Mouse (Mus musculus) liver, adult 2 months (tissue): ENCODE measurements around the gene Defb39. TPM values are rescaled to one million over a fixed set of nuclear protein-coding genes. Genes with fewer than 3 reads are reported as not detected.

Source experiments
- DNase-seq: peaks from one replicate; pipeline ENCODE4 v3.0.0-alpha.2; 2011; ENCODE audit warnings: low read depth, low spot score; ENCODE audit errors: extremely low read depth
- H3K27ac ChIP-seq: fragments of 200-500 bp; replicated peaks from 2 replicates; pipeline ENCODE4 v1.5.1; 2012; ENCODE audit warnings: low read depth, mild to moderate bottlenecking, control low read depth, inconsistent platforms, low read length; ENCODE audit not compliant: insufficient read depth
- H3K27me3 ChIP-seq: fragments of 200-500 bp; 2 replicates; pipeline ENCODE4 v1.6.1; 2012; ENCODE audit warnings: mild to moderate bottlenecking, moderate library complexity, low read length, inconsistent platforms; ENCODE audit not compliant: control insufficient read depth, insufficient read depth
- H3K36me3 ChIP-seq: fragments of 200-500 bp; 2 replicates; pipeline ENCODE4 v1.6.1; 2012; ENCODE audit warnings: low read length, inconsistent platforms; ENCODE audit not compliant: control insufficient read depth, insufficient read depth
- H3K4me1 ChIP-seq: fragments of 200-500 bp; 2 replicates; pipeline ENCODE4 v1.6.1; 2011; ENCODE audit warnings: low read length; ENCODE audit not compliant: control insufficient read depth, insufficient read depth
- H3K4me3 ChIP-seq: fragments of 200-500 bp; 2 replicates; pipeline ENCODE4 v1.5.1; 2011; ENCODE audit warnings: low read depth, mild to moderate bottlenecking, control low read depth, low read length, moderate library complexity; ENCODE audit not compliant: insufficient read depth
- H3K79me2 ChIP-seq: fragments of 200-500 bp; 2 replicates; pipeline ENCODE4 v1.6.1; 2012; ENCODE audit warnings: inconsistent platforms, mild to moderate bottlenecking, low read length, moderate library complexity; ENCODE audit not compliant: control insufficient read depth, insufficient read depth
- H3K9ac ChIP-seq: fragments of 200-500 bp; 2 replicates; pipeline ENCODE4 v1.6.1; 2012; ENCODE audit warnings: low read depth, mild to moderate bottlenecking, control low read depth, inconsistent platforms, low read length
- CTCF ChIP-seq: fragments of 200-500 bp; IDR thresholded peaks from 2 replicates; pipeline ENCODE4 v1.5.1; 2011; ENCODE audit warnings: low read depth, low read length, control low read depth
- POLR2A ChIP-seq: fragments of 200-500 bp; IDR thresholded peaks from 2 replicates; pipeline ENCODE4 v1.6.1; 2011; ENCODE audit warnings: low read length, control low read depth; ENCODE audit not compliant: insufficient read depth; ENCODE audit errors: extremely low read depth
- WGBS: fragments of 180-500 bp; shearing (Covaris S2); methylation state at CpG from one replicate; pipeline ENCODE4 v1.1.7; 2018; 5-methylcytosine and 5-hydroxymethylcytosine counted together
- polyA plus RNA-seq: library from polyadenylated mRNA; depleted of rRNA; stranded (reverse); fragments of >200 nt; gene quantifications from 2 replicates; pipeline ENCODE4 v1.2.3, GENCODE M21; 2012; rRNA removed
- total RNA-seq: library from RNA; depleted of rRNA; stranded (reverse); fragments of >200 nt; gene quantifications from 2 replicates; pipeline ENCODE4 v1.2.3, GENCODE M21; 2014; rRNA removed

Gene Defb39
- total RNA-seq (not detected in 2 replicates), polyA plus RNA-seq (not detected in 2 replicates)

- 74% methylated on average over 1 of the region's 1 CpGs for WGBS
- no peak within 1 kb of the TSS for H3K27ac ChIP-seq
- H3K36me3 ChIP-seq, result no peaks in the 10 kb centered on the region
- H3K4me1 ChIP-seq, result no peaks in the 10 kb centered on the region
- H3K9ac ChIP-seq, result no peak within 1 kb of the TSS
- no peak for TF ChIP-seq CTCF
- TF ChIP-seq POLR2A, result no peak
- H3K27me3 ChIP-seq, result no peaks in the 10 kb centered on the region
- no peak for DNase-seq
- no peaks in the 10 kb centered on the region for H3K79me2 ChIP-seq
- H3K4me3 ChIP-seq, result no peak within 1 kb of the TSS
Observed at GRCm38 (mm10) chr8:19064710-19065109, at the start of gene Defb39. Gene Defb39 (minus strand): TSS chr8:19064810.

GRCm38 (mm10) chr8:19066013-19066412, 1.4 kb upstream of the Defb39 start:
- 66% methylated on average over 2 of the region's 2 CpGs for WGBS
- Histone ChIP-seq H3K27me3 (no peaks in the 10 kb centered on the region), H3K79me2 (no peaks in the 10 kb centered on the region), H3K9ac (no peak overlapping the region), H3K4me3 (no peak overlapping the region), H3K4me1 (no peaks in the 10 kb centered on the region), H3K36me3 (no peaks in the 10 kb centered on the region), H3K27ac (no peak overlapping the region)
- DNase-seq, result no peak
- no peak for TF ChIP-seq POLR2A
- TF ChIP-seq CTCF, result no peak

- H3K4me1 ChIP-seq, result no peaks in the 10 kb centered on the region
- no peak overlapping the region for H3K9ac ChIP-seq
- no peaks in the 10 kb centered on the region for H3K27me3 ChIP-seq
- DNase-seq, result no peak
- H3K79me2 ChIP-seq, result no peaks in the 10 kb centered on the region
- no peaks in the 10 kb centered on the region for H3K36me3 ChIP-seq
- no peak overlapping the region for H3K4me3 ChIP-seq
- no peak overlapping the region for H3K27ac ChIP-seq
- TF ChIP-seq CTCF (no peak), POLR2A (no peak)
Observed at GRCm38 (mm10) chr8:19062891-19063290, 1.7 kb downstream of the Defb39 start.

- H3K79me2 ChIP-seq, result no peaks in the 10 kb centered on the region
- no peak for DNase-seq
Observed at GRCm38 (mm10) chr8:19045242-19045641, 19.4 kb downstream of the Defb39 start.

GRCm38 (mm10) chr8:19026466-19026865, 38.1 kb downstream of the Defb39 start, which contains the start of gene Defb38:
Gene Defb38 (minus strand): TSS chr8:19026566.
- no peak within 1 kb of the TSS for H3K27ac ChIP-seq
- no peaks in the 10 kb centered on the region for H3K79me2 ChIP-seq
- H3K36me3 ChIP-seq, result no peaks in the 10 kb centered on the region
- DNase-seq, result no peak
- H3K4me1 ChIP-seq, result no peaks in the 10 kb centered on the region
- H3K9ac ChIP-seq, result no peak within 1 kb of the TSS
- no peak for TF ChIP-seq CTCF
- TF ChIP-seq POLR2A, result no peak
- no peak within 1 kb of the TSS for H3K4me3 ChIP-seq
- H3K27me3 ChIP-seq, result no peaks in the 10 kb centered on the region
- WGBS, result 82% methylated on average over 1 of the region's 1 CpGs

More at GRCm38 (mm10) chr8:19045242-19045641, 19.4 kb downstream of the Defb39 start:
- Histone ChIP-seq H3K27ac (no peak overlapping the region), H3K4me1 (no peaks in the 10 kb centered on the region), H3K36me3 (no peaks in the 10 kb centered on the region), H3K27me3 (no peaks in the 10 kb centered on the region), H3K4me3 (no peak overlapping the region), H3K9ac (no peak overlapping the region)
- WGBS, result 91% methylated on average over 14 of the region's 14 CpGs
- TF ChIP-seq POLR2A (no peak), CTCF (no peak)

Other genes starting within 250 kb of the Defb39 start
- not detected in 2 replicates for gene Defb40, start 86.6 kb downstream of the Defb39 start, total RNA-seq
- gene Defb40, start 86.6 kb downstream of the Defb39 start, polyA plus RNA-seq, result not detected in 2 replicates
- gene Defb37, start 73.8 kb downstream of the Defb39 start, total RNA-seq, result not detected in 2 replicates
- not detected in 2 replicates for gene Defb37, start 73.8 kb downstream of the Defb39 start, polyA plus RNA-seq
- not detected in 2 replicates for gene Defb38, start 38.2 kb downstream of the Defb39 start, total RNA-seq
- not detected in 2 replicates for gene Defb38, start 38.2 kb downstream of the Defb39 start, polyA plus RNA-seq
- gene Defb12, start 50.0 kb upstream of the Defb39 start, total RNA-seq, result not detected in 2 replicates
- gene Defb12, start 50.0 kb upstream of the Defb39 start, polyA plus RNA-seq, result not detected in 2 replicates
- gene Defb34, start 58.9 kb upstream of the Defb39 start, total RNA-seq, result not detected in 2 replicates
- not detected in 2 replicates for gene Defb34, start 58.9 kb upstream of the Defb39 start, polyA plus RNA-seq
- gene Gm45826, start 76.0 kb upstream of the Defb39 start, total RNA-seq, result not detected in 2 replicates
- not detected in 2 replicates for gene Gm45826, start 76.0 kb upstream of the Defb39 start, polyA plus RNA-seq
- not detected in 2 replicates for gene Defb14, start 129.5 kb upstream of the Defb39 start, total RNA-seq
- gene Defb14, start 129.5 kb upstream of the Defb39 start, polyA plus RNA-seq, result not detected in 2 replicates
- not detected in 2 replicates for gene Defb4, start 133.9 kb upstream of the Defb39 start, total RNA-seq
- not detected in 2 replicates for gene Defb4, start 133.9 kb upstream of the Defb39 start, polyA plus RNA-seq
- gene Defb6, start 160.7 kb upstream of the Defb39 start, total RNA-seq, result not detected in 2 replicates
- gene Defb6, start 160.7 kb upstream of the Defb39 start, polyA plus RNA-seq, result not detected in 2 replicates
- gene Defb46, start 175.1 kb upstream of the Defb39 start, total RNA-seq, result not detected in 2 replicates
- not detected in 2 replicates for gene Defb46, start 175.1 kb upstream of the Defb39 start, polyA plus RNA-seq
- gene Defb5, start 182.8 kb upstream of the Defb39 start, total RNA-seq, result not detected in 2 replicates
- gene Defb5, start 182.8 kb upstream of the Defb39 start, polyA plus RNA-seq, result not detected in 2 replicates
- gene Defb3, start 228.6 kb upstream of the Defb39 start, total RNA-seq, result not detected in 2 replicates
- gene Defb3, start 228.6 kb upstream of the Defb39 start, polyA plus RNA-seq, result not detected in 2 replicates